Mouse (Mus musculus): ENCODE results near the gene Cript.
A peak's percentile ranks its signal among the peaks of the same experiment; 100 is the strongest.

The Cript gene

DNA sequence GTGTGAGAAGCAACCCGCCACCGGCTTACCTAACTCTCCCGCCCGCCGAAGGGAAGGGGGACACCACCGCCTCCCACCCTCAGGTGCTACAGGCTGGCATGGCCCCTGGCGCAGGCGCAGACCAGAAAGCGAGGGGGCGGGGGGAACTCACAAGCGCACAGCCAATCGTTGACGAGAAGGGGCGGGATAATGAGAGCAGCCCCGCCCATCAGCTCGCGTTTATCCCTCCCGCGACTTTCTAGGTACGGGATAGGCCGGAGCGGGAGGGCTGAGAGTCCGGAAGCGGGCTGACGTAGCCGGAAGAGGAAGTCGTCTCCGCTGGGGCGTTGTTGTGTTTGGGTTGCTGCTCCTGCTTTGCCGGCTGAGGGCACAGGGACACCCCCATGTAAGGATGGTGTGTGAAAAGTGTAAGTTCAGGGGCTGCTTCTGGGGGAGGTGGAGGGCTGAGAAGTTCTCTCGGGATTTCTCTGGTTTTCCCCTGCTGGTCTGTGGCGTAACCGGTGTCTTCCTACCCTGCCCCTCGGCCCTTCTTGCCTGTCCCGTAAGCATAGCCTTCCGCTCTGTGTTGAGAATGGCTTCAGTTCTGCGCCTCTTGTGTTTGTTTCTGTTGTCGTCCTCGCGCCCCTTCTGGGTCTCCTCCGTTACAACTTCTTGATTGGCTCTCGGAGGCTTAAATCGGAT is at the start of gene Cript, which contains the start of gene Pigf:
Gene Cript, plus strand, starts transcription at position 282 of the 681 bp plus-strand sequence.
Gene Pigf, minus strand, starts transcription at position 138 of the 681 bp plus-strand sequence.
- peak; percentile 99 for DNase-seq (ENCODE audit: low spot score)

DNA sequence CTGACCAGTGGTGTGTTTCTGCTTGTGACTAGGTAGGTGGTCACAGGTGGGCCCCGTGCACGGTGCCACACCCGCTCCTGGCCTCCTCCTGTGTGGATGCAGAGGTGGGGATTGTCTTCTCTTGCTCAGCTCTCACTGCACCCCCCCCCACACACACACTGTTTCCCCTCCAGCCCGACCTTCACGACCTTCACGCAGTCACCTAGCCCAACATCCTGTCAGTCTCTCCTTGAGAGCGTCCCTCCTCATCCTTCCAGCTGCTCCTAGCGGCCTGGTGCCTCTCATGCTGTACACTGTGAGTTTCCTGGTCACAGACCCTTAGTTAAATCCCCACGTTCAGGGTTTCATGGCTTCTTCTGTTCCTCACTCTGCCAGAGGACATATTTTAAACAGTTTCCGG is 49.0 kb upstream of the Cript start:
- DNase-seq (ENCODE audit: low spot score): no peak

GRCm38 (mm10) chr17:86978496-86978895 is 46.9 kb upstream of the Cript start:
- no peak for DNase-seq (ENCODE audit: low spot score)

DNA sequence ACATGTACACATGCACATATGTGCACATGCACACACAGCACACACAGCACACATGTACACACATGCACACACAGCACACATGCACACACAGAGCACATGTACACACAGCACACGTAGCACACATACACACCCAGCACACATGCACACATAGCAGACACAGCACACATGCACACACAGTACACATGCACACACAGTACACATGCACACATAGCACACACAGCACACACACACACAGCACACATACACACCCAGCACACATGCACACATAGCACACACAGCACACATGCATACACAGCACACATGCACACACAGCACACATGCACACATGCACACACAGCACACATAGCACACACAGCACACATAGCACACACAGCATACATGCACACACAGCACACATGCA is 44.1 kb upstream of the Cript start:
- DNase-seq (ENCODE audit: low spot score): no peak

DNA sequence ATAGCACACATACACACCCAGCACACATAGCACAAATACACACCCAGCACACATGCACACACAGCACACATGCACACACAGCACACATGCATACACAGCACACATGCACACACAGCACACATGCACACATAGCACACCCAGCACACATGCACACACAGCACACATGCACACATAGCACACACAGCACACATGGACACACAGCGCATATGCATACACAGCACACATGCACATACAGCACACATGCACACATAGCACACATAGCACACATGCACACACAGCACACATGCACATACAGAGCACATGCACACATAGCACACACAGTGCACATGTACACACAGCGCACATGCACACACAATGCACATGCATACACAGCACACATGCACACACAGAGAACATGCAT is 43.6 kb upstream of the Cript start:
- DNase-seq (ENCODE audit: low spot score): no peak

GRCm38 (mm10) chr17:86982497-86982896 is 42.9 kb upstream of the Cript start:
- no peak for DNase-seq (ENCODE audit: low spot score)

DNA sequence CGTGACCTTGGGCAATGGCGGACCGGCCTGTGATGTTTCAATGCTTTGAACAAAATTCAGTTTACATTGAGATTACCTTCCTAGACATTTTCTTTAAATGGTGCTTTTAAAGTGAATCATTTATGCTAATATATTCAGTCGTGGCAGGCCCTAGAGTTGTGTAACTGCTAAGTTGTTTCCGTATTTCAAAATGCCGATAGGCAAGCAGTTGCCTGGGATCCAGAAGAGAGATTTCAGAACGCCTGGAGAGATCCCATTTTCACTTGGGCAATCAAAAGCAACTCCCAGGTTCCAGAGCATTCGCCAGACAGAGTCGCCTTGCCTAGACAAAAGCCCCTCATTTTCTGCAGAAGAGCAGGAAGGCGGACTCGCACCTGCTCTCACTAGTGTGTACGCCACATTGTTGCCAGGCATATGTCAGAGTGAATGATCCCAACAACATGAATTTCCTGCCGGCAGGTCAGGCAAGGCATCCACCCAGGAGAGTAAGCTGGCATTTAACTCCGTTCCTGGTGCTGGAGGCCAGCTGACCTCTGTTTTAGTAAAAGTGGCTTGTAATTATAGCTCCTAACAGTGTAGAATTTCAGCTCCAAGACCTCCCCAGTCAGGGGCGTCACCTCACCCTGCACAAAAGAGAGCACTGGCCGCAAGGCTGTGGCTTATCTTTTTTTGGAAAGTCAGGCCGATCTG is 38.8 kb upstream of the Cript start:
- no peak for DNase-seq (ENCODE audit: low spot score)

DNA sequence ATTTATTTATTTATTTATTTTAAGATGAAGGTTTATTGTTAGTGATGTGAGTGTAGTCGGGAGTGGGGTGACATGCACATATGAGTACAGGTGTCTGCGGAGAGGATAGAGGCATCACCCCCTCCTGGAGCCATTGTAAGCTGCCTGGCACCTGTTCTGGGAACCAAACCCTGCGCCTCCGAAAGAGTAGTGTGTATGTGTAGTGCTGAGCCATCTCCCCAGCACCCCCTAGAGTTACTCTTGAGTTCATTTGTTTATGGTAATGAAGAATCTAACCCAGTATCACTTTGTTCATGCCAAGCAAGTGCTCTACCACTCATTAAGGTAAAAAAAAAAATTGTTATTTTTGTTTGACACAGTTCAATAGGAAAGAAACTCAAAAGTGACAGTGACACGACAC is 37.2 kb upstream of the Cript start:
- no peak for DNase-seq (ENCODE audit: low spot score)

GRCm38 (mm10) chr17:86988601-86989184 is 36.7 kb upstream of the Cript start:
- no peak for DNase-seq (ENCODE audit: low spot score)

- no peak for DNase-seq (ENCODE audit: low spot score)
Observed at GRCm38 (mm10) chr17:86991306-86991705, 34.0 kb upstream of the Cript start.

DNA sequence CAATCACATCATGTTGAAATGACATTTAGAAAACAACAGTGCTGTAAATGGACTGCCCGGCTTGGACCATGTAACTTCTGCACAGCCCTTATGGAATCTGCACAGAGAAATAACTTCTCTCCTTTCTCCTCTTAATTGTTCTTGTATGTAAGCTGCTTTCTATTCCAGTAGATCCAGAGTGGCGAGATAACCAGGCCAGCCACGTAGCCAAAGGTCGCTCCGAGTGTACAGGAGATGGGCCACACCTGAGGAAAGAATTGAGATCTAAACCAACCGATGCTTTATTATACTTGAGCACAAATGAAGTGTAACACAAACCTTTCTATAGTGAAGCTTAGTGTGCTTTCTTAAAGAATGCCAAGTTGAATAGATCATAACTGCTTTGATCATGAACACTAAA is 28.0 kb upstream of the Cript start:
- DNase-seq (ENCODE audit: low spot score): no peak

GRCm38 (mm10) chr17:87008950-87009349 is 16.4 kb upstream of the Cript start:
- no peak for DNase-seq (ENCODE audit: low spot score)

DNA sequence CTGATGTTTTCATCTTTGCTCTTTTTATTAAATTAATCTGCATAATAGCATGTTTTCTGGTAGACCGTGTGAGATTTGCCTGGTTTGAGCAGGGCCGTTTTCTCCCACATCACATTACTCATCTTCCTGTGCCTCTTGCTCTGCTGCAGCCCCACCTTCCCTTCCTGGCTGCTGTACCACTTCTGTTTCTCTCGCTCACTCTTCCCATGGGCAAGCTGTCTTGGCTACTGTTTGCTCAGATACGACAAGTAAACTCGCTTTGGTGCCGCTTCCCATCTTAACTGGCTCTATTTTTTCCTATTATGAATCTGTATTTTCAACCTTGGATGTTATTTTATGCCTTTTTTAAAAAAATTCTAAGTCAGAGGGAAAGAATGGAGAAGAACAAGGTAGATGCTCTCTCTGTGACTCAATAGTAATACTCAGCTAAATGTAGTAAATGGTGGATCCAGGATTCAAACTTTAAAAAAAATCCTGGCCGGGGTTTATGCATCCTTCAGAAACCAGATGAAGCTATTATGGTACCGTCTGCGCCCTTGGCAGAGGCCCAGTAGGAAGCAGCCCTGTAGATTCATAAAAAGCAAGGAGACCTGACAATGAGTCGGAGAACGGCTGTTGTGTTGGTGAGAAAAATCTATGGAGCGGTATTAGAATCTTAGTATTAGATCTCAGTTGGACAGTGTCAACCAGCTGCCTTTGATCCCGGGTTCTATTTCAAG is 13.9 kb upstream of the Cript start:
- peak; percentile 80 for DNase-seq (ENCODE audit: low spot score)

GRCm38 (mm10) chr17:87019692-87020091 is 5.7 kb upstream of the Cript start:
- no peak for DNase-seq (ENCODE audit: low spot score)

DNA sequence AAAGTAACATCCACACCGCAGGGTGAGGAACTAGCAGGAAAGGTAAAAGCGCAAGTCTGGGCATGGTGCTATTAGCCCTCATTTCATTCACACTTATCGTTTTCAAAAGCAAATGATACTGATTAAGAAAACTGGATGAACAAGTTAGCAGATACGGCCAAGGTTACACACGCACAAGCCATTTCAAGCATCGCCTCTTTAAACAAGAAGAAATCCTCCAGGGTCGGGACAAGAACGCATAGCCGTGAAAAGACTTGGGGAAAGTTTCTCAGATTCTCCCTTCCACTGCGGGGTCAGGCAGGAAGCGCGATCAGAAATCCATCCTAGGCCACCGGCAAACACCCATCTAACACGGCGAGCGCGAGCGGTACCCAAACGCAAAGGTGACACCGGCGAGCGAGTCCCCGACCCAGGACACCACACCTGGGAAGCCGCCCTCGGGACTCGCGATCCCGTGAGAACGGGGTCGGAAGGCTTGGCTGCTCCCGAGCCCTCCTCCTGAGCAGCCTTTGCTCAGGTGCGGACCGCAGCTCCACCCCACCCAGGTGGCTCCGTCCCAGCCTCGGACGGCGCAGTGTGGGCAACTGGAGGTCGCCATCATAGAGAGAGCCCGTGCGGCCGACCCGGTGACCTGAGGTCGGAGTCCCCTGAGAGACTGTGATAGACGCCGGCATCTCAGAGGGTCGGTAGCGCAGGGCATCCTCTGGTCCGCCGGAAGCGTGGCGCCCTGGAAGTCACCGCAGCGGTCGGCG is 683 bp upstream of the Cript start:
- DNase-seq (ENCODE audit: low spot score): no peak

DNA sequence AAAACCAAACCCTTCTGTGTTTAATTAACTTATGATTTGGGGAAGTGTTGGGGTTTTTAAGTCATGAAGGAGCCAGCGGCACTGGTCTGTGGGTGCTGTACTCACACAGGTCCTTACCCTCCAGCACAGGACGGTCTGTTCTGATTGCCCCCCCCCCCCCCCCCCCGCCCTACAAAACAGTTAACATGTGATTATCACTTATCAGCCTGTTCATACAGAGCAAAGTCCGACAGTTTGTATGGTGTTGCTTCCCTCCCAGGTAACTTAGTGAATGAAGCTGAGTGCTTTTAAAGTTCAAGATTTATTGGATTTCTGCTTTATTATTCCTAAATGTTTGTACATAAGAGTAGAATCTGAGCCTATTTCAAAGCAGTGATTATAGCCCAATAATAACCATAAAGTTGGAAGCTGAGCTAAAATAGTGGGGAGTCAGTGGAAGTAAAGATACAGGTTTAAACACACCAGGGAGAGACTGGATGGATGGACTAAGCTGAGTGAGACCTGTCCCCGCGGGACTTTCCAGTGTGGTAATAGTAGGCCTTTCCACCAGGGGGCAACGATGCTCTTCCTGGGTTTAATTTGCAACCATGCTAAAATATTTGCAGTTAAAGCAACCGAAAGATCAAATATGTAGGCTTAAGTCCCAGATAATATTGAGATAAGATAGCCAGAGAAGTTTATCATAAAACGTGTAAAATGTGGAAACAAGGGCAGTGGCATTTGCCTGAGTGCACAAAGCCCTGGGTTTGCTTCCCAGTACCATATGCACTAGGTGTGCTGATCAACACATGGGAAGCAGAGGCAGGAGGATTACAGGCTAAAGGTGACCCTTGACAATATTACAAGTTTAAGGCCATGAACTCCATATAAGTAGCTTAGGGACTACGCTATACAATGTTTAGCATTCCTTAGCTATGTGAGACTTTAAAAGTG is 11.1 kb downstream of the Cript start:
- DNase-seq (ENCODE audit: low spot score): no peak

DNA sequence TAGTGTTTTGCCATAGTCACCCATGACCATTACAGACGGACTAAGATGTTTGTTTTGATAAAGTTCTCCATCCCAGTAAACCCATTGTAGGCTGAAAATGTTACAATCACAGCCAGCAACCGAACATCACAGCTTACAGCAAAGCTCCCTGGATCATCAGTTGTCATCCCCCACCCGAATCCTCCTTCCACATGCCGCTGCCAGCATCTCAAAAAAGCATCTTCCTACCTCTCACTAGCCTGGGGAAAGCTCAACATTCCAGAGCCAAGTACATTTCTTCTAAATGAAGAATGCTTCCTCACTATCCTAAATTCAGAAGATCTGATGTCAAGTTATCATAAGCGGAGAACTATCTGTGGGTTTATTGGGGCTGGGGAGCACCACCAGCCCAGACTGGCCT is 13.1 kb downstream of the Cript start:
- DNase-seq (ENCODE audit: low spot score): no peak

- DNase-seq (ENCODE audit: low spot score): peak; percentile 19
Observed at GRCm38 (mm10) chr17:87041739-87042138, 16.4 kb downstream of the Cript start.

GRCm38 (mm10) chr17:87044364-87044763 is 19.0 kb downstream of the Cript start:
- peak; percentile 95 for DNase-seq (ENCODE audit: low spot score)

DNA sequence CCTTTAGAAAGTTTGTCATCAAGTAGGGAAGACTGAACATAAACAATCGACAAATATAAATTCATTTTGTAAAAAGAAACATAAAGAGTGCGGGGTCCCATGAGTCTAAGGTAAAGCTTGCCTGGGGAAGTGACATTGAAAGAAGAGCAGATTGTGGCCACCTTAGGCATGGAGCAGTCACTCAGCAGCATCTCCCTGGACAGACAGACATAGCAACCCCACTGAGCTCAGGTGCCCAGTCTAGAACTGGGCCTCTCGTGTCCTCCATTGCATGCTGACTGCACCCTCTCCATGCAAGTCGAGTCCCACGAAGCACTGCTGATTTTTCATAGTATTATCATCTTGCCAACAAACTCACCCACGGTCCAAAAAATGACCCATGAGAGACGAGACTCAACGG is 19.4 kb downstream of the Cript start:
- no peak for DNase-seq (ENCODE audit: low spot score)

GRCm38 (mm10) chr17:87049696-87050095 is 24.3 kb downstream of the Cript start:
- DNase-seq (ENCODE audit: low spot score): no peak
